Mouse (Mus musculus) adrenal gland, adult 8-10 months (tissue): ENCODE data around the gene Gm340. TPM values are rescaled to one million over a fixed set of nuclear protein-coding genes. Genes with fewer than 3 reads are reported as not detected.

ENCODE experiments used
- DNase-seq: peaks from one replicate; pipeline ENCODE4 v3.0.0; 2022
- microRNA-seq, 2 experiments: library from miRNA; unstranded; fragments of <30 nt; microRNA quantifications; one replicate each; pipeline ENCODE4 v1.2.0; 2022
- total RNA-seq, 4 experiments: library from RNA; stranded (reverse); gene quantifications; 2 replicates each; pipeline ENCODE4 v1.2.4; 2022

Gm340 gene
- total RNA-seq, 4 experiments from 2014 or later = 13.0 to 18.5 (median 16.4) TPM

DNA sequence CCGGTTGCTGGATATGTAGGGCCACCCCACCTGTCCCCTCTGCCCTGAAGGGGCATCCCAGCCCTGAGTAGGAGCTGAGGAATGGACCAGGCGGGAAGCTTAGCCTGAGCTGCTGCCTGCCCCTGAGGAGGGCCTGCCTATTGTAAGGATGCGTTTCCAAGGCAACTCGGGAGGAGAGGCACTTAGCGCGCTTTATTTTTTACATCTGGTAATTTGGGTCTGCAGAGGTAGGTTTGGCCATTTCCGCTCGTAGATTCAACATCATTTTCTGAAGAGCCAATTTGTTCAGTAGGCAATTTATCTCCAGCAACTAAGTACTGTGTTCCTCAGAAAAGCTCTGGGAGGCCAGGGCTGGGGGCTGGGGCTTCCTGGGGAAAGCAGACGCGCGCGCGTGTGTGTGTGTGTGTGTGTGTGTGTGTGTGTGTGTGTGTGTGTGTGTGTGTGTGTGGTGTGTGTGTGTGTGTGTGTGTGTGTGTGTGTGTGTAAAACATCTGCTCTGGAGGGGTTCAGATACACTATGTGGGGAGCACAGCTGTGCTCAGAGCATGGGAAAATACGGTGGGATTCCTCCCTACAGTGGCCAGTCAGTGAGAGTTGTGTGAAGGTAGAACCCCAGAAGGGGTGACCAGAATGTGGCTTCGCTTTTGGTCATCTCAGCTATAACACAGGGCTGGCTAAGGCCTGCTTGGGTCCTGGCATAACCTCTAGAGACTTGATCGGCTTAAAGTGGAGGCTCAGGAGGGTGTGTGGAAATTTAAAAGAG lies 31.3 kb downstream of the Gm340 start:
- DNase-seq = no peak

DNA sequence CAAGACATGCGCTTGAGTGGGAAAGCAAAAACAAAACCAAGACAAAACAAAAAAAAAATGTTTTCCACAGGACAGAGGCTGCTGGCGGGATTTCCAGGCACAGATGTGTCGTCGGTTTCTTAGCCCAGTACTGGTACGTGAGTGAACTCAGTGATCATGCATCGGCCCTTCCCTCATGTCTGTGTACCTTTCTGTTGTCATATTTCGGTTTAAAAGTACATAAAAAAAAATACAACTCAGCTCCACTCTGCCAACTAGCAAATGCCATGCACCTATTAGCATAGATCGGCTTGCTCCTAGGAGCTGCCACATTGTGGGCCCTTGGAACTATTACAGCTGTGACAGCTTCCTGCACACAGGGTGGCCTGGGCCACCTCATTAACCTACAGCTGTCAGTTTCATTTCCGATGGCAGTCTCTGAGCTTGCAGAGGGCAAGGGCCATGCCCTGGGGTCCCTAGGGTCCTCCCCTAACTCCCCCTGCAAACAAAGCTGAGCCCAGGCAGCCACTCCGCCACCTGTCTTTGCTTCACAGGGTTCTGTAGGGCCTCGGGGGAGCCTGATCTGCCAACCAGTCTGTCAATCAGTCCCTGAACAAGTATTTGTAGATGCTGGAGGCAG lies 33.5 kb downstream of the Gm340 start:
- DNase-seq = no peak

DNA sequence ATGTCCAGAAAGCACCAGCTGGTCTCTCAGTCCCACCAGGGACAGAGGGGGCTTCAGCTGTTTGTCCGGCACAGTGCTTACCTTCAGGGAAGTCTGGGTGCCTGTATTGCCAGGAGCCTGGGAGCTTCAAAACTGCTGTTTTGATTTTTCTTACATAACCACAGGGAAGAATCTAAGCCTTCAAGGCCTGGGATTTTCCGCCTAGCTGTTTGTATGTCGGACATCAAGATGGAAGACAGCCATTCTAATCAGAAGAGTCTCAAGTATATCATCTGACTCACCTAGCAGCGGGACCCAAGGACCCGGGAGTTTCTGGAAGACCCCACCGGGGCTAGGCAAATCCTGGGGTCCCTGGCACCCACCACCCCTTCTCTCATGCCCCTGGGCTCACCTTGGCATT lies 34.1 kb downstream of the Gm340 start:
- DNase-seq = no peak

DNA sequence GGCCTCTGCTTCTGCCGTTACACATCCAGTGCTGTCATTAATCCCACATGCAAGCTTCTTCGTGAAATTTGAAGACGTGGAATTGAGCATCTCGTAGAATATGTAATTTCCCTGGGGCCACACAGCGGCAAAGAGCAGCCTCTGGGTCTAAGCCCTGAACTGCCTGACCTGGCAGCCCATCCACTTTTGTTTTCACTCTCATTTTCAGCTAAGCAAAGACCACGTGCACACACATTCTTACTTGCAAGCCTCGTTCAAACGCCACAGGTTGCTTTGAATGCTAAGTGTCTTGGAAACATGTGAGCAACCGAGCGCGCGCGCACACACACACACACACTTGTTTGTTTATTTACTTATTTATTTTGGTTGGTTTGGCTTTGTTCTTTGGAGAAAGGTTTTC lies 34.9 kb downstream of the Gm340 start:
- DNase-seq = no peak

DNA sequence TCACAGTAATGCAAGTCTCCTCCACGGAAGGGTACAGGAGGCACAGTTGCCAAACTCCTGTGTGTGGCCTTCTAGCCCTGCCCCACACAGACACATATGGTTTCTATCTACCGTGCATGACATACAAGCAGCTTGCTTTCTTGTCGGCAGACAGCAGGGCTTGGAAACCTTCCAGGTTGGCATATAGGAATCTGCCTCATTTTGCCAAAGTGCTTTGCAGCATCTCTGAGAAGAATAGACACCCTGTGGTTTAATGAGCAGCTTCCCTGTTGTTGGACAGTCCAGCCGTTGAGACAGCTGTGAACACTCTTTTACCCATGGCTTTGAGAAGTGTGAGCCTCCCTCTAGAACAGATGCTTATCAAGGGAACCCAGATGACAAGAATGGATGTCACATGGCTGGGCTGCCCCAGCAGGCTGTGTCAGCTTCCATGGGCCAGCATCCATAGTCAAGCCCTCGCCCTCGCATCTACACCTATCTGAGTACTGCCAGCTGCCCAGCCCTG lies 36.0 kb downstream of the Gm340 start:
- DNase-seq = no peak

DNA sequence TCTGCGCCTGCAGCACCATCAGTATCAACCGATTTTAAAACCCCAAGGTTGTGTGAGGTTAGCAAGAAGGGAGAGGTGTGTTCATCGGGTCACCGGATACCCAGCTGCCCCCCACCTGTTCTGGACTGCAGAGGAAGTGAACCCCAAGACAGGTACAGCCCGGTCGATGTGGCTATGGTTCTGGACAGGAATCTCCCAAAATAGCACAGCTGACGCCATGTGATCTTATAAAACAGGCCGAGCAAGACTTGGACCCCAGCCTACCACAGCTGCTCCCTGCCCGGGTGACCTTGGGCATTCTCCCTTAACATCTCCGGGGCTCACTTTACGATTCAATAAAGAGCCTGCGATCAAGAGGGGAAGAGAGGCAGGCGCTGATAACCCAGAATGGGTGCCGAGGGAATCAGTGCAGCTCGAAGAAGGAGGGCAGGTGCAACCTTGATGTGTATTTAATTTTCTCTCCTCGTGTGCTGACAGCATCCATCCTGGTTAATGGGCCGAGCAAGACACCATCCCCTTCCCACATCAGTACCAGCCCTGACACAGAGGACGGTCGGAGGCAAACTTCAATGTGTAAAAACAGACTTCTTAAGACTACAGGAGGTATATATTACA lies 36.7 kb downstream of the Gm340 start:
- no peak for DNase-seq

DNA sequence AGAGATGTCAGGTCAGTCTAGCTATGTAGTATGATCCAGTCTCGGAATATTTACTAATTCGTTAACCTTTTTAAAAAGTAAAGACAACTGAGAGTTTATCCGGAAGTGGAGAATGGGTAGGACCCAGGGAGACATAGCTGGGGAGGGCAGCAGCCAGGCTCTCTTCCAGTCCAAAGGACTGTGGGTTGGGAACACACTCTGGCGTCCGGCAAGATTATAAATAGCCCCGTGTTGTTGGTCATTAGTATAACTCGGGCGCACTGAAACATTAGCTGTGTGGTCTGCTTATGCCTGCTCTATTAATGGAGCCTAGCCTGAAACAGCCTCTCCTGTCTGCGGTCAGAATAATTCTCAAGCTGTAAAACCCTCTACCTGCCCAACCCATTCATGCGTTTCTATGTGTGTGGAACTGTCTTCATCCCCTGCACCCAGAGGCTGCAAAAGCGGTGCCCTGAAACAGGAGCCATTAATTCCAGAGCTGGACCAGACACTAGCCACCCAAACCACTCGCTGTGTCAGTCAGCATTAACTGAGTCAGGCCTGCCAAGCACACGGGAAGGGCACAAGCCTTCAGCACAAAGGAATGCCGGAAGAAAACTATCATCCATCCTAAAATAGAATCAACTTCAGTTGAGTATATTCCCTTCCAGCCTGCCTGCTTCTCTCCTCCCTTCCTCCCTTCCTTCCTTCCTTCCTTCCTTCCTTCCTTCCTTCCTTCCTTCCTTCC lies 38.4 kb downstream of the Gm340 start:
- DNase-seq = no peak

DNA sequence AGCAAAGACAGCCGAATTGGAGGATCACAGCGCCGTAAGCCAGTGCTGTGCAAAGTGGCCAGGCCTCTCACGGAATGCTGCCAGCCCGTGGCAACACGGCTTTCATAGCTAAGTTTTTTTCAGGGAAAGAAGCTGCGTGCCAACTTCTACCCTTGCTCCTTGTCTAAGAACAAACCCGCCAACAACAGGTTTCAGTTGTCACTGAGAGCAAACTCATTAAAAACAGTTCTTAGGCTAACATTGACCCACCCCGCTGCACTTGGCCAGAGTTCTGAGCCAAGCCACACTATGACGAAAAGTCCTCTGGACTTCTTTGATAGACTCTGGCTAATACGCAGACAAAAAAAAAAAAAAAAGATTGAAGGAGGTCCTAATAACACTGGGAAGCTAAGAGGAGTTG lies 46.8 kb downstream of the Gm340 start:
- DNase-seq = no peak

DNA sequence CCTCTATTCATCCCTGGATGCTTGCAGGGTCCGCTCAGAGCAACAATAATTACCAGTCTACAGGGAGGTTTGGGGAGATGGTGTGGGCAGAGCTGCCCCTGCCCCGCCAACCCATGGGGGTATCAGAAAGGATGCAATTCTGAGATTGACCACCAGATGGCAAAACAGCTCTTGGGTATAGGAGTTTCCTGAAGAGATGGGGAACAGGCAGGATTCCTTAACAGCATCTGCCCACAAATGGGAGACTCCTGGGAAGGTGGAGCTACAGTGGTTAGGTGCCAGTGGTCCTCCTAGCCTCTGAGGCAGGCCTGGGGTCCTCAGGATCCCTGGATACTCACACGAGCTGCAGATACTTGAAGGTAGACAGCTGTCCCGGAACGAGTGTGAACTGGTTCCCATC lies 47.4 kb downstream of the Gm340 start:
- DNase-seq = no peak

DNA sequence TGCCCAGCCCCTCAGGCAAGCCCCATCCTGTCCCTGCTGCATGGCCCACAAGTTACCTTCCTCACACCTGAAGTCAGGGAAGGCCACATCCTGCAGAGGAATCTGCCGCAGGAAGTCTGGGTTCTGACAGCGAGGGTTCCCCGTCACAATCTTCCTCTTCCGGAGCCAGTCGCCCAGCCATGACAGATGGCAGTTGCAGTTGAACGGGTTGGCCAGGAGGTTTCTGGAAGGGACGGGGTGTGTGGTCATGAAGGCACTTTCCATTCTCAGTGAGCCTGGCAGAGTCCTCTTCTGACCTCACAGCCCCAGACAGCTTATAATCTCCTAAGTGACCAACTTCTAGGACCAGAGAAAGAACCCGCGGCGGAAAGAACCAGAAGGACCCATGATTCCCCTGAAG lies 51.9 kb downstream of the Gm340 start:
- no peak for DNase-seq

DNA sequence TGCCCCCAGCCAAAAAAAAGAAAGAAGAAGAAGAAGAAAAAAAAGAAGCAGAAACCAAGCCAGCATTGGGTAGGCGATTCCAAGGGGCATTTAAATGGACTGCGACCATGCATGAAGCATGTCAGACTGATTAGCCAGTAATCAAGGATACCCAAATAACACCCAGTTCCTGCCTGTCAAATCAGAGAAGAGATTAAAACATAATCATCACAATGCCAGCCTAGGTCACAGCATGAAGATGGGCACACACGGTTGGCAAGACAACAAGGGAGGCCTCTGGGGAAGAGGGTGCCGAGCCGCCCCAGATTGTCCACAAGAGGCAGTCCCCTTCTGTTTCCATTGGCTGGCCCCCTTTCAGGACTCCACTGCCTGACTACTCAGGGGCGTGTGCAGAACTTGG lies 52.8 kb downstream of the Gm340 start:
- no peak for DNase-seq

Small RNA genes lying within 50 kb of the gene (microRNA-seq; reads per million reads assigned to microRNA genes)
- 0 reads per million in 2 experiments for gene Mir8091

Other genes starting within 250 kb of the Gm340 start
- gene Pik3ap1, start 197.3 kb upstream of the Gm340 start, total RNA-seq = 10 to 100 TPM; 15.8 to 36.6 (median 26.2) TPM
- 10 to 100 TPM; 13.9 to 26.2 (median 19.9) TPM for gene Lcor, start 99.7 kb upstream of the Gm340 start, total RNA-seq
- 10 to 100 TPM in 2 of 4 experiments, 1 to 10 TPM in 2; 5.7 to 32.3 (median 14.2) TPM for gene Slit1, start 161.3 kb downstream of the Gm340 start, total RNA-seq
- 1 to 10 TPM; 4.5 to 8.6 (median 7.2) TPM for gene Arhgap19, start 219.7 kb downstream of the Gm340 start, total RNA-seq
- gene Frat1, start 247.6 kb downstream of the Gm340 start, total RNA-seq = 1 to 10 TPM; 7.5 to 9.2 (median 8.8) TPM